Mouse (Mus musculus): ENCODE measurements at regions not wholly inside any gene's neighbourhood (a gene's known extent, or its start where the extent isn't known, plus 50 kb on each side); places are given as distances from the start of the nearest gene placed in this dataset.
"Not testable (repeated sequence)": the region's sequence is repeated elsewhere in the genome, so short reads cannot be mapped to it uniquely, and the experiment has no call there.

DNA sequence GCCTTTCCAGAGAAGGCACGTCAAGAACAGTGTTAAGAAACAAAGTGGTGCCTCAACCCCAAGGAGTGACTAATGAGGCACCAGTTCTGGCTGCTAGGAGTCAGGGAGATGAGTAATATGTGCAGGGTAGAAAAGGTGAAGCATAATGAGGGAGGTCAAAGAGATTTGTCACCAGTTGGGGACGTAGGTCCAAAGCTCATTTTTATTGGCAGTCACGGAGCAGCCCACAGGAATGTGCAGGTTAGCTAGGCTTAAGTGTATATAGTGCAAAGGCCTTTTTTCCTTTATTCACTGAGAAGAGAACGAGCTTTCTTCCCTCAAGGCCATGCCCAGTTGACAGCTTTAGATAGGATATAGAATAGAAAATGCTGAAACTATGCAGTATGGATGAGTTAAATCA is 261.8 kb downstream of the Rad51ap2 start:
- H3K9me3 ChIP-seq = no peaks in the 10 kb centered on the region
- no peak overlapping the region for H3K27ac ChIP-seq
- no peaks in the 10 kb centered on the region for H3K27me3 ChIP-seq (replicated peaks)
- H3K9ac ChIP-seq = no peak overlapping the region
- H3K36me3 ChIP-seq = no peaks in the 10 kb centered on the region
- no peak overlapping the region for H3K4me3 ChIP-seq
- no peaks in the 10 kb centered on the region for H3K4me1 ChIP-seq
- WGBS = 76% methylated on average over 4 of the region's 4 CpGs
- ATAC-seq (ENCODE audit: low FRiP score, low read depth) = no peak
- no peak overlapping the region for H3K4me2 ChIP-seq (replicated peaks)

GRCm38 (mm10) chr12:11751471-11751870 is 295.6 kb downstream of the Rad51ap2 start:
- no peak overlapping the region for H3K9ac ChIP-seq
- no peak overlapping the region for H3K4me3 ChIP-seq
- H3K27me3 ChIP-seq (replicated peaks) = no peaks in the 10 kb centered on the region
- no peaks in the 10 kb centered on the region for H3K4me1 ChIP-seq
- no peak for ATAC-seq (ENCODE audit: low FRiP score, low read depth)
- H3K27ac ChIP-seq = no peak overlapping the region
- H3K9me3 ChIP-seq = no peaks in the 10 kb centered on the region
- H3K4me2 ChIP-seq (replicated peaks) = no peak overlapping the region
- WGBS = 94% methylated on average over 2 of the region's 2 CpGs
- H3K36me3 ChIP-seq = no peaks in the 10 kb centered on the region

- no peak overlapping the region for H3K27ac ChIP-seq
- no peaks in the 10 kb centered on the region for H3K36me3 ChIP-seq
- ATAC-seq (ENCODE audit: low FRiP score, low read depth) = no peak
- no peak overlapping the region for H3K9ac ChIP-seq
- no peak overlapping the region for H3K4me2 ChIP-seq (replicated peaks)
- no peak overlapping the region for H3K4me3 ChIP-seq
- no peaks in the 10 kb centered on the region for H3K9me3 ChIP-seq
- H3K27me3 ChIP-seq (replicated peaks) = no peaks in the 10 kb centered on the region
- H3K4me1 ChIP-seq = no peaks in the 10 kb centered on the region
Observed at GRCm38 (mm10) chr12:11754184-11754907, 298.5 kb downstream of the Rad51ap2 start.

DNA sequence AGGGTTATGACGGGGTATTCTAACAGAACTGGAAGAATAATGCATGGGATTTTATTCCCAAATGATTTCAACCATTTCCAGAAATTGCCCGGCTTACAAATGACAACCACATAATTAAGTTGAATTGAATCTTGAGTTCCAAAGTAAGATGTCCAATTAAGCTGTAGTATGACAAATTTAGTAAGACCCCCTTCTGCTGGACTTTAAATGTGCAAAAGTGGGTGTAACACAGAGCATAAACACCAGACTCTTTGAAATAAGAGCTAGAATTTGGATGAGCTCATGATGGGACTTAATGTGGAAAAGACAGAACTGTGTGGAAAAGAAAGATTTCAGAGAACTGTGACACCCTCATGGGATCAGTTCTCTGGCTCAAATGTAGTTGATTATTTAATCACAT is 346.4 kb downstream of the Rad51ap2 start:
- no peaks in the 10 kb centered on the region for H3K36me3 ChIP-seq
- H3K27me3 ChIP-seq (replicated peaks) = no peaks in the 10 kb centered on the region
- H3K4me3 ChIP-seq = no peak overlapping the region
- H3K9ac ChIP-seq = no peak overlapping the region
- no peak overlapping the region for H3K27ac ChIP-seq
- WGBS = 89% methylated on average over 2 of the region's 2 CpGs
- no peaks in the 10 kb centered on the region for H3K9me3 ChIP-seq
- no peak overlapping the region for H3K4me2 ChIP-seq (replicated peaks)
- ATAC-seq (ENCODE audit: low FRiP score, low read depth) = no peak
- no peaks in the 10 kb centered on the region for H3K4me1 ChIP-seq

GRCm38 (mm10) chr12:11803162-11803561 is 347.3 kb downstream of the Rad51ap2 start:
- Histone ChIP-seq H3K27ac (no peak overlapping the region), H3K4me2 (replicated peaks) (no peak overlapping the region), H3K9ac (no peak overlapping the region), H3K27me3 (replicated peaks) (no peaks in the 10 kb centered on the region), H3K9me3 (no peaks in the 10 kb centered on the region), H3K4me3 (no peak overlapping the region), H3K4me1 (no peaks in the 10 kb centered on the region), H3K36me3 (no peaks in the 10 kb centered on the region)
- WGBS = 84% methylated on average over 1 of the region's 1 CpGs
- no peak for ATAC-seq (ENCODE audit: low FRiP score, low read depth)

- no peaks in the 10 kb centered on the region for H3K36me3 ChIP-seq
- no peak overlapping the region for H3K4me2 ChIP-seq (replicated peaks)
- no peak for ATAC-seq (ENCODE audit: low FRiP score, low read depth)
- H3K27ac ChIP-seq = no peak overlapping the region
- H3K9me3 ChIP-seq = no peaks in the 10 kb centered on the region
- no peak overlapping the region for H3K4me3 ChIP-seq
- no peaks in the 10 kb centered on the region for H3K4me1 ChIP-seq
- no peaks in the 10 kb centered on the region for H3K27me3 ChIP-seq (replicated peaks)
- no peak overlapping the region for H3K9ac ChIP-seq
Observed at GRCm38 (mm10) chr12:11829701-11830100, 373.8 kb downstream of the Rad51ap2 start.

GRCm38 (mm10) chr12:11831292-11831691 is 375.4 kb downstream of the Rad51ap2 start:
- 76% methylated on average over 5 of the region's 5 CpGs for WGBS
- H3K27ac ChIP-seq = no peak overlapping the region
- no peaks in the 10 kb centered on the region for H3K36me3 ChIP-seq
- ATAC-seq (ENCODE audit: low FRiP score, low read depth) = no peak
- no peaks in the 10 kb centered on the region for H3K4me1 ChIP-seq
- H3K9me3 ChIP-seq = no peaks in the 10 kb centered on the region
- H3K27me3 ChIP-seq (replicated peaks) = no peaks in the 10 kb centered on the region
- H3K4me2 ChIP-seq (replicated peaks) = no peak overlapping the region
- no peak overlapping the region for H3K4me3 ChIP-seq
- no peak overlapping the region for H3K9ac ChIP-seq

- Histone ChIP-seq H3K9me3 (no peaks in the 10 kb centered on the region), H3K4me3 (no peak overlapping the region), H3K4me1 (no peaks in the 10 kb centered on the region), H3K27me3 (replicated peaks) (no peaks in the 10 kb centered on the region), H3K9ac (no peak overlapping the region), H3K4me2 (replicated peaks) (no peak overlapping the region), H3K27ac (no peak overlapping the region), H3K36me3 (no peaks in the 10 kb centered on the region)
- ATAC-seq (ENCODE audit: low FRiP score, low read depth) = no peak
- WGBS = 64% methylated on average over 3 of the region's 3 CpGs
Observed at GRCm38 (mm10) chr12:11837819-11838472, 382.1 kb downstream of the Rad51ap2 start.

DNA sequence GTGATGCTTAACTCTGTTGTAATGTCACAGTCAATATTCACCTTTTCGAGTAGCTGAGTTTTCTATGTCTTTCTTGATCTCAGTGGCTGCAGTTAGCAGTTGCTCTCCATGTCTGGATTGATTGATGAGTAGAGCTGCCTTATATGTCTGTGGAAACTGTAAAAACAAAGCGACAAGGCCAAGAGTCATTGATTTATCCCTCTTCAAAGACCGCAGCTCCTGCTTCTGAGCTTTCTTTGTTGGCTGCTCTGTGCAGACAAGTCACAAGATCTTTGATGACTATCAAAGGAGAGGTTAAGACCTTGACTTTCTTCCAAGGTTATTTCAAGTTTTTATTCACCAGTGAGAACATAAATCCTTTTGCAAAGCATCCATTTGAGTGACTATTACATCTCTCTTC is 395.2 kb downstream of the Rad51ap2 start:
- no peak overlapping the region for H3K9ac ChIP-seq
- no peaks in the 10 kb centered on the region for H3K4me1 ChIP-seq
- no peak overlapping the region for H3K4me2 ChIP-seq (replicated peaks)
- no peak overlapping the region for H3K27ac ChIP-seq
- H3K36me3 ChIP-seq = no peaks in the 10 kb centered on the region
- WGBS = 51% methylated on average over 3 of the region's 3 CpGs
- H3K9me3 ChIP-seq = no peaks in the 10 kb centered on the region
- no peaks in the 10 kb centered on the region for H3K27me3 ChIP-seq (replicated peaks)
- ATAC-seq (ENCODE audit: low FRiP score, low read depth) = no peak
- no peak overlapping the region for H3K4me3 ChIP-seq

- H3K4me3 ChIP-seq; H3K4me1 ChIP-seq; ATAC-seq (ENCODE audit: low FRiP score, low read depth); H3K27me3 ChIP-seq (replicated peaks); H3K27ac ChIP-seq; H3K36me3 ChIP-seq; H3K4me2 ChIP-seq (replicated peaks); H3K9ac ChIP-seq; H3K9me3 ChIP-seq: not testable (repeated sequence)
- WGBS = 97% methylated on average over 11 of the region's 11 CpGs
Observed at GRCm38 (mm10) chr12:11881809-11882208, 380.1 kb upstream of the Fam49a start.

DNA sequence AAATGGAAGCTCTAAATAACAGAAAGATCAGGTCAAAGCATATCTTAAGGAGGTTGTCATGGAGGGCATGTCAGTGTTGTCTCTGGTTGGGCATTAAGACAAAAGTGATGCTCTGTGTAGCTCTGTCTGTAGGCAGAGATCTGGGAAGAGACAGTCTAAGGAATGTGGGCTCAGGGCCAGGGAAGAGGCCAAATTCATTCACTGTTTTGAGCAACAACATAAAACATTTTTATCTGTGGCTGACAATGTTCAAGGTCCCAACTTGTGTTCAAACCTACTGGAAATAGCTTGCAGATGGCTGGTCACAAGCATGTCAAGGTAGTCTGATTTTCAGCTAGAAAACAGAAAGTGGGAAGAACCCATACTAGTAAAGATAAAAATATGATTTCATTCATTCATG is 374.6 kb upstream of the Fam49a start:
- H3K27me3 ChIP-seq (replicated peaks) = no peaks in the 10 kb centered on the region
- H3K4me2 ChIP-seq (replicated peaks) = no peak overlapping the region
- H3K9ac ChIP-seq = no peak overlapping the region
- ATAC-seq (ENCODE audit: low FRiP score, low read depth) = no peak
- H3K4me3 ChIP-seq = no peak overlapping the region
- H3K4me1 ChIP-seq = no peaks in the 10 kb centered on the region
- no peaks in the 10 kb centered on the region for H3K36me3 ChIP-seq
- H3K9me3 ChIP-seq = no peaks in the 10 kb centered on the region
- H3K27ac ChIP-seq = no peak overlapping the region

DNA sequence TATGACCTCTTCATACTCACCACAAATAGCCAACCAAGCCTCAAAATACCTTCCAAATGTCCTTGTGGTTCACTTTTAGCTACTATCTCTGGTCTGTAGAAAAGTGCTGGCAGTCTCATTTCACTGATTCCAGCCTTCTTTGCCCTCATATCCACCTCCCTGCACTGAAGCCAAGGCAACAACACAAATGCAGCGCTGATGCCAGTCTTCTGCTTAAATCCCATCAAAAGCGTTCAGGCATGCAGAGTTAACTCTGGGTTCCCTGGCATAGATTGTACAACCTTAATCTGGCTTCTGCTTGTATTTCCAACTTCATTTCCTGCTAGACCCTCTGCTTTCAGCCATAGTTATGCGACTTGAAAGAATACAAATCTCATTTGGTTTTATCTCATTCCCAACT is 362.9 kb upstream of the Fam49a start:
- 83% methylated on average over 3 of the region's 3 CpGs for WGBS

DNA sequence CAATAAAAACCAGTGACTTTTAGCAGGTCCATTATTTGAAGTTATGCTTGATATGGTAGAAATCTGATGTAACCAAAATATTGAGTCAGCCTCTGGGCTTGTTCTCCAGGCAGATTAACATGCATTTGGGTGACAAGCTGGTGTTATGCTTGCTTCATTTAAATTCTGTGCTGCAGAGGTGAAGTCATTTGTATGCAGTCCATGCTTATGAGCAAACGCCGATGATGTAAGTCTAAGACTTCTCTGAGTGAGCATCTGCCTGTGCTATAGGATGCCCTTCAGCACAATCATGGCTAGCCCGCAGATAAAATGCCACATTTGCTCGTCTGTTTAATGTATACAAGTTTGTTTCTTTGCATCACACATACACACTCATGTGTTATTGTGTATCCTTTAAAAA is 355.4 kb upstream of the Fam49a start:
- Histone ChIP-seq H3K9me3 (no peaks in the 10 kb centered on the region), H3K4me3 (no peak overlapping the region), H3K4me2 (replicated peaks) (no peak overlapping the region), H3K4me1 (no peaks in the 10 kb centered on the region), H3K27me3 (replicated peaks) (no peaks in the 10 kb centered on the region), H3K36me3 (no peaks in the 10 kb centered on the region), H3K27ac (no peak overlapping the region), H3K9ac (no peak overlapping the region)
- ATAC-seq (ENCODE audit: low FRiP score, low read depth) = no peak
- WGBS = 67% methylated on average over 4 of the region's 4 CpGs

More for the DNA sequence above, 362.9 kb upstream of the Fam49a start:
- Histone ChIP-seq H3K9me3 (no peaks in the 10 kb centered on the region), H3K27me3 (replicated peaks) (no peaks in the 10 kb centered on the region), H3K4me3 (no peak overlapping the region), H3K4me1 (no peaks in the 10 kb centered on the region), H3K4me2 (replicated peaks) (no peak overlapping the region), H3K9ac (no peak overlapping the region), H3K27ac (no peak overlapping the region), H3K36me3 (no peaks in the 10 kb centered on the region)
- no peak for ATAC-seq (ENCODE audit: low FRiP score, low read depth)
